8 mouse cellular contexts compared by ENCODE assay signal in genomic region chr5:30465861-30466260, GRCm38 (mm10). TPM values are rescaled to one million over a fixed set of nuclear protein-coding genes. Genes with fewer than 3 reads are reported as not detected.
DNase-seq lines count a peak whose midpoint lies in the region; ATAC-seq lines count a peak whose summit lies in the region.
"Had no signal": no experiment of that assay in that cellular context is flagged by ENCODE, and none has a peak within 500 bp of the region (broad histone marks: within the 10 kb centered on the region; RNA-seq: fewer than 3 reads in every experiment).

Gene 1700001C02Rik (plus strand): TSS chr5:30466047.

- no peak within 1 kb of the TSS for H3K9ac ChIP-seq in liver, embryonic 11.5 days (ENCODE audit: low read depth, low read length)
- H3K9ac ChIP-seq in liver, embryonic 12.5 days: no peak within 1 kb of the TSS
- H3K9ac ChIP-seq in forebrain, embryonic 11.5 days (ENCODE audit: low read length): 0 out of 2 replicates have a peak within 1 kb of the TSS, but pooled peaks have one; percentile 37
- H3K9ac ChIP-seq in midbrain, embryonic 16.5 days (ENCODE audit: low read depth, low read length): peak within 1 kb of the TSS; percentile 56
- H3K9ac ChIP-seq: liver, embryonic 15.5 days had no signal

- no peaks in the 10 kb centered on the region for H3K4me1 ChIP-seq in liver, embryonic 11.5 days (replicated peaks; ENCODE audit: control insufficient read depth, insufficient read depth, low read length)
- H3K4me1 ChIP-seq in liver, embryonic 12.5 days: no peaks in the 10 kb centered on the region
- peaks cover 11% of the 10 kb centered on the region; the same call in 1 of the 2 replicates for H3K4me1 ChIP-seq in forebrain, embryonic 11.5 days (replicated peaks; ENCODE audit: control insufficient read depth, insufficient read depth, low read length)
- peaks cover 26% of the 10 kb centered on the region for H3K4me1 ChIP-seq in midbrain, embryonic 16.5 days (ENCODE audit: control insufficient read depth, insufficient read depth, low read length)
- H3K4me1 ChIP-seq: liver, embryonic 15.5 days had no signal

- H3K36me3 ChIP-seq in liver, embryonic 11.5 days (ENCODE audit: control insufficient read depth, insufficient read depth, low read length): no peaks in the 10 kb centered on the region
- H3K36me3 ChIP-seq in liver, embryonic 12.5 days: no peaks in the 10 kb centered on the region
- H3K36me3 ChIP-seq in forebrain, embryonic 11.5 days (ENCODE audit: control insufficient read depth, insufficient read depth, low read length): no peaks in the 10 kb centered on the region
- no peaks in the 10 kb centered on the region for H3K36me3 ChIP-seq in midbrain, embryonic 16.5 days (ENCODE audit: control insufficient read depth, insufficient read depth, low read length)
- H3K36me3 ChIP-seq: liver, embryonic 15.5 days had no signal

- H3K27me3 ChIP-seq in liver, embryonic 11.5 days (replicated peaks; ENCODE audit: control insufficient read depth, insufficient read depth, low read length): peaks cover 49% of the 10 kb centered on the region
- peaks cover 69% of the 10 kb centered on the region for H3K27me3 ChIP-seq in liver, embryonic 12.5 days (replicated peaks)
- H3K27me3 ChIP-seq in forebrain, embryonic 11.5 days (ENCODE audit: control insufficient read depth, insufficient read depth, low read length): peaks cover 2% of the 10 kb centered on the region; the same call in 1 of the 2 replicates
- no peaks in the 10 kb centered on the region for H3K27me3 ChIP-seq in midbrain, embryonic 16.5 days (ENCODE audit: control insufficient read depth, insufficient read depth, low read depth, low read length)

- no peak within 1 kb of the TSS for H3K4me3 ChIP-seq in liver, embryonic 11.5 days (ENCODE audit: low read depth, low read length)
- no peak within 1 kb of the TSS for H3K4me3 ChIP-seq in liver, embryonic 12.5 days
- H3K4me3 ChIP-seq in forebrain, embryonic 11.5 days (ENCODE audit: low read depth, low read length): peak within 1 kb of the TSS; percentile 23
- peak within 1 kb of the TSS; percentile 33 for H3K4me3 ChIP-seq in midbrain, embryonic 16.5 days (ENCODE audit: low read depth, low read length)
- H3K4me3 ChIP-seq: liver, embryonic 15.5 days had no signal

- 23% methylated on average over 21 of the region's 21 CpGs for WGBS in liver, embryonic 11.5 days
- WGBS in liver, embryonic 12.5 days (ENCODE audit: insufficient replicate concordance): 29% methylated on average over 21 of the region's 21 CpGs
- WGBS in forebrain, embryonic 11.5 days: 12% methylated on average over 21 of the region's 21 CpGs
- WGBS in midbrain, embryonic 16.5 days: 8% methylated on average over 21 of the region's 21 CpGs

- DNase-seq in liver, embryonic 11.5 days (ENCODE audit: low spot score): no peak
- DNase-seq in forebrain, embryonic 11.5 days (ENCODE audit: low spot score): no peak
- DNase-seq in thymus, postnatal 10 days (ENCODE audit: low spot score in 2 of 2): no peak

- H3K27ac ChIP-seq in liver, embryonic 11.5 days (ENCODE audit: low read depth, low read length): no peak within 1 kb of the TSS
- H3K27ac ChIP-seq in liver, embryonic 12.5 days: no peak within 1 kb of the TSS
- no peak within 1 kb of the TSS for H3K27ac ChIP-seq in forebrain, embryonic 11.5 days (ENCODE audit: low read depth, low read length)
- H3K27ac ChIP-seq in midbrain, embryonic 16.5 days (ENCODE audit: low read length): no peak within 1 kb of the TSS
- H3K27ac ChIP-seq: liver, embryonic 15.5 days had no signal

- ATAC-seq in liver, embryonic 11.5 days (replicated peaks; ENCODE audit: low FRiP score): no peak
- ATAC-seq in liver, embryonic 12.5 days: no peak
- ATAC-seq in forebrain, embryonic 11.5 days (replicated peaks; ENCODE audit: low FRiP score): no peak
- peak; percentile 21 to 32; a peak in 1 of 4 replicates for ATAC-seq in hematopoietic stem cell, adult 5-6 weeks (replicated peaks in 1 of 2; ENCODE audit: insufficient read depth in 1 of 2, low FRiP score in 2 of 2, low TSS enrichment in 1 of 2, low read depth in 1 of 2, poor library complexity in 2 of 2, severe bottlenecking in 2 of 2)
- peak; percentile 37; the same call in 1 of the 2 replicates for ATAC-seq in midbrain, embryonic 16.5 days
- no peak for ATAC-seq in activated CD4-positive, CD25-positive, alpha-beta regulatory T cell, adult 4 months

- no peaks in the 10 kb centered on the region for H3K9me3 ChIP-seq in liver, embryonic 11.5 days (ENCODE audit: control insufficient read depth, low read length)
- H3K9me3 ChIP-seq in liver, embryonic 12.5 days (replicated peaks): no peaks in the 10 kb centered on the region
- H3K9me3 ChIP-seq in forebrain, embryonic 11.5 days (ENCODE audit: control insufficient read depth, low read length): no peaks in the 10 kb centered on the region
- H3K9me3 ChIP-seq in midbrain, embryonic 16.5 days (replicated peaks; ENCODE audit: control insufficient read depth, low read length, poor library complexity, severe bottlenecking): no peaks in the 10 kb centered on the region
- H3K9me3 ChIP-seq: liver, embryonic 15.5 days had no signal

- peak within 1 kb of the TSS; percentile 16; the same call in 1 of the 2 replicates for H3K4me2 ChIP-seq in liver, embryonic 11.5 days
- H3K4me2 ChIP-seq in liver, embryonic 12.5 days: no peak within 1 kb of the TSS
- peak within 1 kb of the TSS; percentile 47 for H3K4me2 ChIP-seq in forebrain, embryonic 11.5 days (ENCODE audit: low read depth, low read length, severe bottlenecking)
- H3K4me2 ChIP-seq in midbrain, embryonic 16.5 days (ENCODE audit: low read length): peak within 1 kb of the TSS; percentile 66
- H3K4me2 ChIP-seq: liver, embryonic 15.5 days had no signal

RNA-seq across cellular contexts. Expression of gene 1700001C02Rik, which starts in this region (rescaled TPM):
- not detected in 2 replicates for polyA plus RNA-seq in liver, embryonic 11.5 days (2014; fragmentation: Nextera tagmentation; extraction: Ambion mirVana)
- not detected in 2 replicates for polyA plus RNA-seq in liver, embryonic 12.5 days (2016; fragmentation: Nextera tagmentation; extraction: Ambion mirVana)
- polyA plus RNA-seq in forebrain, embryonic 11.5 days (2014; fragmentation: Nextera tagmentation; extraction: Ambion mirVana): not detected in 2 replicates
- not detected in 2 replicates for total RNA-seq in hematopoietic stem cell, adult 5-6 weeks (2017)
- 0.71 and 2.1 TPM in 2 replicates for polyA plus RNA-seq in midbrain, embryonic 16.5 days (2015; fragmentation: Nextera tagmentation; extraction: Ambion mirVana)
- polyA plus RNA-seq in activated CD4-positive, CD25-positive, alpha-beta regulatory T cell, adult 4 months (2017; shearing (Covaris generic)): not detected
- polyA plus RNA-seq: liver, embryonic 15.5 days had no signal

Comparison
In these comparisons a context has a peak if more than half of its experiments do, and no peak if none do; other contexts are left out.
1. Peak in ATAC-seq in hematopoietic stem cell, adult 5-6 weeks; RNA of the gene not detected or under 1 TPM.
2. H3K4me3 ChIP-seq: peak in forebrain, embryonic 11.5 days (single experiment) and midbrain, embryonic 16.5 days (single experiment); none in liver, embryonic 11.5 days (single experiment) and liver, embryonic 12.5 days (single experiment).
3. H3K9ac ChIP-seq: peak in forebrain, embryonic 11.5 days (single experiment) and midbrain, embryonic 16.5 days (single experiment); none in liver, embryonic 11.5 days (single experiment) and liver, embryonic 12.5 days (single experiment).